Mouse (Mus musculus): Measurements from ENCODE around the gene Vmn2r107. TPM values are rescaled to one million over a fixed set of nuclear protein-coding genes. Genes with fewer than 3 reads are reported as not detected.

Vmn2r107 gene
- polyA plus RNA-seq (2015; fragmentation: Nextera tagmentation; extraction: Ambion mirVana), result not detected in 2 replicates

GRCm38 (mm10) chr17:20344942-20345341 lies at the start of gene Vmn2r107:
Gene Vmn2r107, plus strand, starts transcription at chr17:20345242.

GRCm38 (mm10) chr17:20413846-20414245 lies 68.8 kb downstream of the Vmn2r107 start, which contains the start of gene Vmn1r224:
Gene Vmn1r224, plus strand, starts transcription at chr17:20414146.

Other genes with a start within 250 kb of the Vmn2r107 start
- gene Fpr-rs7, start 231.0 kb upstream of the Vmn2r107 start, polyA plus RNA-seq (2015; fragmentation: Nextera tagmentation; extraction: Ambion mirVana), result not detected in 2 replicates
- gene Fpr-rs6, start 162.1 kb upstream of the Vmn2r107 start, polyA plus RNA-seq (2015; fragmentation: Nextera tagmentation; extraction: Ambion mirVana), result not detected in 2 replicates
- not detected in 2 replicates for gene Vmn2r105, start 110.2 kb upstream of the Vmn2r107 start, polyA plus RNA-seq (2015; fragmentation: Nextera tagmentation; extraction: Ambion mirVana)
- not detected in 2 replicates for gene Vmn2r106, start 59.7 kb upstream of the Vmn2r107 start, polyA plus RNA-seq (2015; fragmentation: Nextera tagmentation; extraction: Ambion mirVana)
- gene Vmn1r224, start 68.9 kb downstream of the Vmn2r107 start, polyA plus RNA-seq (2015; fragmentation: Nextera tagmentation; extraction: Ambion mirVana), result not detected in 2 replicates
- gene Vmn2r108, start 136.1 kb downstream of the Vmn2r107 start, polyA plus RNA-seq (2015; fragmentation: Nextera tagmentation; extraction: Ambion mirVana), result not detected in 2 replicates
- not detected in 2 replicates for gene Vmn1r225, start 152.9 kb downstream of the Vmn2r107 start, polyA plus RNA-seq (2015; fragmentation: Nextera tagmentation; extraction: Ambion mirVana)
- gene Vmn2r109, start 219.5 kb downstream of the Vmn2r107 start, polyA plus RNA-seq (2015; fragmentation: Nextera tagmentation; extraction: Ambion mirVana), result not detected in 2 replicates